Mouse (Mus musculus) WW6 (cell line): Measurements from ENCODE around the gene Apol8.
A peak's percentile ranks its signal among the peaks of the same experiment; 100 is the strongest.

Source experiments
- DNase-seq: peaks from one replicate; pipeline ENCODE4 v3.0.0-alpha.2; 2013; ENCODE audit warnings: low read depth, low spot score

The Apol8 gene

DNA sequence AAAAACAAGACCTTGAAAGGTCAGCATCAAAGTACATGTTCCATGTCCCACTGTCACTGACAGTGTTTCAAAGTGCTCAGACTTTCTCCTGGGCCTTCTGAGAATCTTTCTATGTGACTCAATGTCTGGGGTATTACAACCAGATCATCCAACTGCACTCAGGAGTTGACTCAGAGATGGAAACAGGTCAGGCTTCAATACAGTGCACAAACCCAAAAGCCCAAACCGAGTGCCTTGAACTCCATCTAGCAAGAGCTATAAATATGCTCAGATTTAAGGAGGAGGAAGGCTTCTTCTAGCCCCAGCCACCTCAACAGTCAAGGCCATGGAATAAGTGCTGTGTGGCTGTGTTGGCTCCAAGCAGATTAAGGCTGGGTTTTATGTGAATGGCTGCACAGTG lies 29.0 kb upstream of the Apol8 start:
- DNase-seq: no peak

DNA sequence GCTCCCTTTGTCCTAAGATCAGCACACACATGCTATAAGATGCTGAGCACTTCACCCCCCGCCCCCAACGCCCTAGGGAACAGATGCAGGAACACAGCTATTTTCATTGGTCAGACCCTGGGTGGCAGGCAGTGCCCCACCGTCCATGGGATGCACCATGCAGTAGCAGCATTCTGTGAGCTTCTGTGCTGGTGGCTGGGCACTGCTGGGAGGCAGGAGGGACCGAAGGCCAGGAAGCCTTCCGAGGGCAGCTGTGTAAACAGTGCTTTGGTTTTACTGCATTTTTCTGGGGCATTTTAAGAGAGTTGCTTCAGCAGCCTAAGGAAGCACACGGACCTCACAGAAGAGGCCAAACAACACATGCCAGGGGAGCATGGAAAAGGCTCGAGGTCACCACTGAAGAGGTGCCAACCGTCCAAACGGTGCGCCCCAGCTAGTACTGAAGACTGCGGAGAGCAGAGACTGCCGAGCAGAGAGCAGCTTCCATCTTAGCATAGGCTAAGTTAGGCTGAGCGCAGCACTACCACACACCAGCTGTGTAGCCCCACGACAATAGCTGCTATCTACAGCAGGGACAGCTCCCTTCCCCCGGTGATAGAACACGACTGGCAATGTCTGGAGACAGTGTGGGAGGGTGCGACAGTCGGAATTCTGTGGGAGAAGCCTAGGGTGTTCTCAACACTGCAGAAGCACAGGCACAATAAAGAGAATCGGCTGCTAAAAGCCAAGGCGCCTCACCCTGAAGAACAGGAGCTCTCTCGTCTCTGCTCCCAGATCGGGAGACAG lies 27.4 kb upstream of the Apol8 start:
- DNase-seq: no peak

DNA sequence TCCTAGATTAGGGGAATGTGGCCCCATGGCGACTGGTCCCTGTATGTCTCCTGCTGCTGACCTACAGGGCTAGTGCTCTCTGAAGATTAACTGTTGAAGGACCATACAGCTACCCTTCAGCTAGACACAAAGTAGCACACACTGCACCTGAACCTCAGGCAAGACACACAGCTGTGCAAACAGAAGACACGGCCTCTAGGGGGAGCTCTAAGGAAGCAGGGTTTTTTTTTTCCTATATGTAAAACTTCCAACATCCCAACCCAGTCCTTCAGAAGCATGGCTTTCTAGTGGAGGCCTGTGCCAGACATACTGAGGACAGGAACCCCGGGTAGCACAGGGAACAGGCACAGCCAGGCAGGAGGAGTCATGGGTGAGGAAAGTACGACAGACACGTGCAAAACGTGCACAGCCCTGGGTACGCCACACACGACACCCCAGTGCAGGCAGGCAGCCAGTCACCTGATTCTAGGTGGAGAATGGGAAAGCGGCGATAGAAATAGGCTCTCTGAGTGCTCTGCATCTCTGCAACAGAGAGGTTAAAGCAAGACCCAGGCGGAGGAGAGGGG lies 25.7 kb upstream of the Apol8 start:
- DNase-seq: peak; percentile 18

DNA sequence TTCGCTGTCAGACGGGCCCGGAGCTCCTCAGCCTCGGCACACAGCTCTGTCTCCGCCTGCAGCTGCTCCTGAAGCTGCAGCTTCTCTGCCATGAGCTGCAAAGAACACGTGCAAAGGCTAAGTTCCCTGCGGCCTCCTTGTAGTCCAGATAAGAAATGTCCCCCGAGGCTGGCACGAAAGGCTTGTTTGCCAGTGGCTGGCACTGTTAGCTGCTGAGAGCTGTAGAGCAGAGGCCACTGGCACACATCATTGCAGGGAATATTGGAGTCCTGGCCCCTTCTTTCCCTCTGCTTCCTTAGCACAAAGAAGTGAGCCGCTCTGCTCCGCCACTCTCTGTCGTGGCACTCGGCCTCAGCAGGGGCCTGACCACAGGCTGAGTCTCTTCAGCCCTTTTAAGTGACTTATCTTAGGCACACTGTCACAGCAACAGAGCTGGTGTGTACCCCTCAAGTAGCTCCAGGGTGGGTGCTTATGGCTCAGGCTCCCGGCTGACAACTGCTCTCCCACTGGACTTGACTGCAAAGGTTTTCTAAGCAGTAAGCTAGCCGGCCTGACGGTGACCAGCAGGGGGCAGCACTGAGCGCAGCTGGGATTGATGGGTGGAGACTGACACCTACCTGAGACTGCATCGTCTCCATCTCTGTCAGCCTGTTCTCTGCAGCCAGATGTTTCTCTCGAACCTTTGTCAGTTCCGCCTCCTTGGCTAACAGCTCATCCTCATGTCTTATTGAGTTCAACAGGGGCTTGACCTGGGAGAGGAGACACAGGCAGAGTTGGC lies 18.6 kb upstream of the Apol8 start:
- peak; percentile 61 for DNase-seq

DNA sequence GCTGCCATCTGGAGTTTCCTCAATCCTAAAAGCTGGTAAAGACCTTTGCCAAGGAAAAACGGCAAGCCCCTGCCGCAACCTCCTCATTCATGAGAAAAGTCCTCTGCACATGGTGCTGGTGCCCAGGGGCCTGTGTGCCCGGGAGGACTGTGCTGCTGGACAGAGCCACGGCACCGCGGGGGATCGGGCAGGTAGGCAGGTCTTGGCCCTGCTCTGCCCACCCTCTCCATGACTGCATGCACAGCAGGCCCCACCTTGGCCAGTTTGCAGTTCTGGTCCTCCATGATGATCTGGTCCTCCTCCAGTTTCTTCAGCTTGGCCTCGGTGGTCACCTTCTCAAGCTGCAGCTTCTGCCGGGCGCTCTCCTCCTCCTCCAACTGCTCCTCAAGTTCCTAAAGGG lies 17.5 kb upstream of the Apol8 start:
- DNase-seq: no peak

DNA sequence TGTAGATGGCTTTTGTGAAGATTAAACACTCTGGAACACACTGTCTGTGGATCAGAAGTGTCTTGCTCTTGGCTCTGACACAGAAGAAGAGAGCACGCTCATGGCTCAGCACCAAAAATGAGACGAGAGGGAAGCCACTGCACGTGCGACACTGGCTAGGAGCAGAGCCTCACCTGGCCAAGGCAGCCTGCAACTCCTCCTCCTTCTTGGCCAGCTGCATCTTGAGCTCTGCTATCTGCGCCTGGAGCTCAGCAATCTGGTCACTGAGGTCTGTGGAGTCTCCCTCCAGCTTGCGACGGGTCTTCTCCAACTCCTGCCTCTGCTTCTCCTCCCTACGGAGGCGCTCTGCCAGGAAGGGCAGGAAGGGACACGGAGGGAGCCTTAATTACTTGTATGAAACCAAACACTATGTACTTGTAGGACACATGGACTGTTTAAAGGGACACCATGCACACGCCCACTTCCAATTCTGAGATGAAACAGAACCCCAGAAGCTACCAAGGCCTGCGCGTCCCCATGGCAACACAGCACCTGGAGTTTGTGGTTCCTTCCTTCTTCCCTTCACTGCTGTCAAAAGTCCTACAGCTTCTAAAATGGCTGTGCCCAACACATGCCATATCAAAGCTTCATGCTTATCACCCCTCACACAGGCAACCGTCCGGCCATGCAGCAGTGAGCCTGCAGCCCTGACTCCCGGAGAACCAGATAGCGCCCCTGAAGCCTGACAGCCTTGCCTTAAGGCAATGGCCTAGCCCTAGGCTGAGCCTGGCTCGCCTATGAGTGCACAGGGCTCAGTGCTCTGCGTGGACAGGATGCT lies 16.5 kb upstream of the Apol8 start:
- no peak for DNase-seq

DNA sequence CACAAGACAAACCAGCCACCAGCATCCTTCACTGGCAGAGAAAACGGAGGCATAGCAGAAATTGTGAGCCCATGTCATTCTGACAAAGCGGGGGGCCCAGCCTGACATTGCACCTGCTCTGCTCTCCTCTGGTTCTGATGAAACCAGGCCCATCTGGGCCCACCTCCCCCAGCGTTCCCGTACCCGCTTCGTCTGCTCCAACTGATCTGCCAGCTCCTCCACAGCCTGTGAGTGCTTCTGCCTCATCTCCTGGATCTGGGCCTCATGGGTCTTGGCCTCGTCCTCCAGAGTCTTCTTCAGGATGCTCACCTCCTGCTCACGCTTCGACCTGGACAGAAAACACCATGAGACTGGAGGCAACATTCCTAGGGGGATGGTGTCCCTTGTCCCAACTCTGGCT lies 14.1 kb upstream of the Apol8 start:
- no peak for DNase-seq

DNA sequence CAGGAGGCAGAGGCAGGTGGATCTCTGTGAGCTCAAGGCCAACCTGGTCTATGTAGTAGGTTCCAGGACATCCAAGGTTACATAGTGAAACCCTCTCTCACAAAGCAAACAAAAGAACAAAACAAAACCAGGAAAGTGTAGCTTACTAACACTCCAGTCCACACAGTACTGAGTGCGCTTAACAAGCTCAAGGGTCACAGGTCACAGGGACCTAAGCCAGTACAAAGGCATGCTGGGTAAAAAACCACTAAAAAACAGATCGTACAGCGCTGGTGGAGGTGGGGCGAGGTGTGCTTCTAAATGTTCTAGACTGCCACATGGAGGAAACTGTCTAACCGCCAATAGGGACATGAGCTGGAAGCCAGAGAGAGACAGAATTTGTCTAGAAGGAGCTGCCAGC lies 13.5 kb upstream of the Apol8 start:
- DNase-seq: no peak

DNA sequence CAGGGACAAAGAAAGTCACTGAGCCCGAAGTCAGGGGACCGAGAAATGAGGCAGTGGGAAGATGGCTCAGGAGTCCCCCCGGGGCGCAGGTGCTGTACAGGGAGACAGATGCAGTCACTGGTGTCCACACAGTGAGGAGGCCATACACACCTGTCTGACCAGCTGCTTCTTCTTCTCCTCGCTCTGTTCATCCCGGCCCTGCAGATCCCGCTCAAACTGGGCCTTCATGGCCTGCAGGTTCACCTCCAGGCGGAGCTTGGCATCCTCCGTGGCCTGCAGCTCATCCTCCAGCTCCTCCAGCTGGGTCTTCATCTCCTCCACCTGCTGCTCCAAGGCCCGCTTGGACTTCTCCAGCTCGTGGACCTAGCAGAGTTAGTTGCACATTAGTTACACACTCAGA lies 10.2 kb upstream of the Apol8 start:
- no peak for DNase-seq

DNA sequence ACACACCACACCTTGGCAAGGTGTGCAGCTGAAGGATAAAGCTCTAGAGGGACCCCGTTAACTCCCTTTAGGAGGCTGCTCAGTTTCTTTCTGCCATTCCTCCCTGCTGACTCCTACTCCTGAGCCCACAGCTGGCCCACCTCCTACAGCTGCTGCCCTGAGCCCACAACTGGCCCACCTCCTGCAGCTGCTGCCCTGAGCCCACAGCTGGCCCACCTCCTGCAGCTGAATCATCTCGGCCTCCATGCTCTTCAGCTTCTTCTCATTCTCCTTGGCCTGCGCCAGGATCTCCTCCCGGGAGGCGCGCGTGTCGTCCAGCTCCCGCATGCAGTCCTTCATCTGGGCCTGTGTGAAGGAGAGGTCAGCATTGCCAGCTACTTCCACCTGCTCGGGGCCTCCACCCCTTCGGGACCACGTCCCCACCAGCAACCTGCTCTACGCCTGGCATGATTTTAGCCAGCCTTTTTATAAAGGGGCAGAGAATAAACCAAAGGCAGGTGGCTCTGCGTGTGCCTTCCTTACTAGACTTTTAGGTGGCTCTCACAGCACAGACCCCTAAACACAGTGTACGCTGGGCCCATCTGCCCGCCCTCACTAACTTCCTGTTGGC lies 8.8 kb upstream of the Apol8 start:
- DNase-seq: no peak

DNA sequence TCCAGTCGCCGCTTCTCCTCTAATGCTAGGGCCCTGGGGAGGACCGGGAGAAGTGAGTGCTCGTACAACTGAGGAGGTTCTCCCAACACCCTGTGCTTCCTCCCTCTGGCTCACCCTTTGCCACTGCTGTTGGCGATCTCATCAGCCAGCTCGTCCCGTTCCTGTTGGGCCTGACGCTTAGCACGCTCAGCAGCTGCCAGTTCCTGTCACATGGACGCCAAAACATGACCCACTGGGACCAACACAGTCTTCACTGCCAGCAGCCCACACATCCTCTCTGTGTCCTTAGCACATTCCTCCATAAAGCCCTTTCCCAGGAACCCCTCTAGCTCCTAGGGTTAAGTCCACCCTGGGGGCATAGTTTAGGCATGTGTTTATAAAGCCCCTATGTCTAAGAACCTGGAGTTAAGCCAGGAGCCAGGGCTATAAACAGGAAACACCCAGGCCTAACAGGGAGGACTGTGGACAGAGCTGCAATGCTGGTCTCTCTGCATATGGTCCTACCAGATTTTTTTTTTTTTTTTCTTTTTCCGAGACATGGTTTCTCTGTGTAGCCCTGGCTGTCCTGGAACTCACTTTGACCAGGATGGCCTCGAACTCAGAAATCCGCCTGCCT lies 7.7 kb upstream of the Apol8 start:
- no peak for DNase-seq

DNA sequence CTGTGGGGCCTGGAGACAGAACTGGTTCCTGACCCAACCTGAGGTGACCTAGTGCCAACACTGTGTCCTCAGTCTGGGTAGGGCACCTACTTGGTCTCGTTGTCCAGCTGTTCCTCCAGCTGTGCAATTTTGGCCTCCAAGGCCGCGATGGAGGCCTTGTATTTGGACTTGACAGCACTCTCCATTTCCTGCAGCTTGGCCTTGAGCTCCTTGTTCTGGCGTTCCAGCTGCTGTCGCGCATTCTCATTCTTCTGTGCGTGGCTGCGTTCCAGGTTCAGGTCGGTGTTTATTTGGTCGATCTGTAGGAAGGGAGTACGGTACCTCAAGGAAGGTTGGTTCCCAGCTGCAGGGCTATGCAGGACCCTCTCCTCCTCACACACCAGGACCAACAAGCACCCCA lies 6.9 kb upstream of the Apol8 start:
- no peak for DNase-seq

DNA sequence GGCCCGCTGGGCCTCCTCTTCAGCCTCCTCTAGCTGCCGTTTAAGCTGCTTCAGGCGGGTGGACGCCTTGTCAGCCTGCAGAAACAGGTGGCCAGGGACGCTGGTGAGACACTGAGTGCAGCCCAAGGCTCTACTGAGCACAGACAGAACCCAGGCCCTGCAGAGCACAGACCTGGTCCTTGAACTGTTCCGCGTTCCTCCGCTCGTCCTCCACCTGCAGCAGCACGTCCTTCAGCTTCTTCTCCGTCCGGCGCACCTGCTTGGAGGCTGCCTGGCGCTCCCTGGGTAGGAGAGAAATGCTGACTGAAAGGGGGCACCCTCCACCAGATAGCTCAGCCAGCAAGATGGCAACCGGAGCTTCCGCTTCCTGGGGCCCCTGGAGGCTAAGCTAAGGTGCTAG lies 6.2 kb upstream of the Apol8 start:
- no peak for DNase-seq

DNA sequence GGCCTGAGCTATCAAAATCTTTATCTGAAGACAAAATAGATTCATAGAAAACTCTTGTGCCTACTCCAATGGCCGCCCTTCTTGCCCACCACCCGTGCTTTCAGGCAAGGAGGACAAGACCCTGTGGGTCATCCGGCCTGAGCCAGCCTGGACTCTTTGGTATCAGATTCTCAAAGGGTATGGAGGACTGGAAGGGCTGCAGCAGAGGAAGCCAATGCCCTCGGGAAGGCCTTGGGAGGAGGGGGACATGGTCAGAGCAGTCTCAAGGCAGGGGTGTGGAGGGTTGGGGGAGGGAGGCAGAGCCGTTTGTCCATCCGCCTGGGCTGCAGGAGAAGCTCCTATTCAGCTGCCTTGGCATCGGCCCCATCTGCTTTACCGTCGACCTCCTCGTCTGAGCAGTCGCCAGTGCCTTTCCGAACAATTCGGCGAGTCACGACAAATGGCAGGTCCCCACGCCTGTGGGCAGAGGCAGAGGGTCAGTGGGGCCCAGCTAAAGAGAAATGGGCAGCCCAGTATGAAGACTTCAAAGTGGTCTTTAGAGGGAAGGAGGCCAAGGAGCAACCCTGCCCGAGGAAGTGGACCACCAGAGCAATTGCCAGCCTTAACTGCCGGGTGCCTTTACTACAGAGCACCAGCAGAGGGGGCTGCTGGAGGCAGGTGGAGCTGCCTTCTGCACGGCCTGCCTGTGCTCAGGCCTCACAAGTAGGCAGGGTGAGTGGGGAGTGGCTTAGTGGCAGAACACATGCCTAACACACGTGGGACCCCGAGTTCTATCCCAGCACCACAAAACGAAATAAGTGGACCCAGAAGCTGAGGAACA lies 5.0 kb upstream of the Apol8 start:
- DNase-seq: no peak

DNA sequence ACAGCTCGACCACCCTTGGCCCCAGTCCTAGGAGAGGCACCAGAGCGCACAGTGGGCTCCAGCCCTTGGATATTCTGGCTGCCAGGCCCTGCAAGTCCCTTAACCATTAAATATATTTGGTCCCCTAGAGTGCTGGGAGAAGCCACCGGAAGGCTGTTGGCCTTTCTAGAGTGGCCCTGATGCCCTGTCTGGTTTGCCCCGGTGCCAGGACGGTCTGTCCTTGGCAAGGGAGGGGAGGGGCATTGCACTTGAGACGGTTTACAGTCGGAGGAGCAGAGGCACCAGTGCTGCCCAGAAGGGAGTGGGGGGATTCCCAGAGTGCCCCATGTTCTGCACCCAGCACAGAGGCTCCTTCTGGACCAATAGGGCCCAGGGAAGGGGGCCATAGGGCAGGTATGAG lies 4.3 kb upstream of the Apol8 start:
- no peak for DNase-seq

DNA sequence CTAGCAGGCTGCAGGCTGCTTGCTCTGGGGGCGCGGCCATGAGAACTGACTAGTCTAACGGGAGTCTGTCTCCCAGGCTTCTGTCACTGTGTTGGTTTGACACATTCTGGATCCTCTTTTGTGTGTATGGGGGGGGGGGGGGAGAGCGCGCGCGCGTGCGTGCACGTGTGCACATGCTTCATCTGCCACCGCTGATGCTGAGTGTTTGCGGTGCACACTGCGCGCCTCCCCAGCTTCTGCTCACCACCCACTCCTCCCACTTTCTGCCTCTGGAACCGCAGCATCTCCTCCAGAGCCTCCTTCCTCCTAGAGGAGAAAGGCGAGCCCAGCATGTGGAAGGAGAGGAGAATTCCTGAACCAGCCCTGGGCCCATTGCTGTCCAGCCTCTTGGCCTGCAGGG lies 3.2 kb upstream of the Apol8 start:
- DNase-seq: no peak

DNA sequence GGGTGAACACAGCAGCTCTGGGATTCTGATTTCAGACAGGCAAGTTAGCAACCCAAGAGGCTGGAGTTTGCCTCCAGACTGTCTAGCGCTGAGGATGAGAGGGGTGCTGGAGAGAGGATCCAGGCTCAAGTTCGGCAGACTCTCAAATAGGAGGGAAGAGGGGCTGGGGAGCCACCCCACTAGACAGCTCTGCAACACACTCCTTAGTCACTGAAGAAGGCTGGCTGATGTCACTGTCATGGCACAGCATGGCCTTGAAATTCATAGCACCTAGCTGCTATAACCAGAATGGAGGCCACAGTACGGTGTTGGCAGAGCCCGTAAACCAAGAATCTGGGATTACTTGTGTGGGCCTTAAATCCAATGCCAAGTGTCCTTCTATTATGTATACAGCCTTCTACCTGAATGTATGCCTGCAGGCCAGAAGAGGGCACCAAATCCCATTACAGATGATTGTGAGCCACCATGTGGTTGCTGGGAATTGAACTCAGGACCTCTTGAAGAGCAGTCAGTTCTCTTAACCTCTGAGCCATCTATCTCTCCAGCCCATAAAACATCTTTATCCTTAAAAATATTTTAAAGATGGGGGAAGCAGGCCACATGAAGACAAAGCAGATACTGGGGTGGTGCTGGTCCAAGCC lies 903 bp upstream of the Apol8 start:
- DNase-seq: no peak

DNA sequence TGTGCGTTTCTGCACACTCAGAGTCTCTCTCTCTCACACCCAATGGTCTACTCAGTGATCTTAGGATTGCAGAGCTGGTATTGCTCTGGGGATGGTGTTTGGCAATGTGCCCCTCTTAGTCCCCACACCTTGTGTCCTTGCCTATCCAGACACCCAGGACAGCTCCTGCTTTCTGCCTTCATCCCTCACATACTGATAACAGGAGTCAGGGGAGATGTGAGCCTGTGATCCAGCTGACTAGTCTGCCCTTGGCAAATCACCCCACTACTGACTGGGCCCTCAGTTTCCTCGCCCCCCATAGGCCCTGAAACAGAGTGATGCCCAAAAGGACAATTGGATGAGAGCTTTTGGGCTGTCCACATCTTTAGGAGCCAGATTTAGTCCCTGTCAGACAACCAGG lies 722 bp downstream of the Apol8 start:
- no peak for DNase-seq

DNA sequence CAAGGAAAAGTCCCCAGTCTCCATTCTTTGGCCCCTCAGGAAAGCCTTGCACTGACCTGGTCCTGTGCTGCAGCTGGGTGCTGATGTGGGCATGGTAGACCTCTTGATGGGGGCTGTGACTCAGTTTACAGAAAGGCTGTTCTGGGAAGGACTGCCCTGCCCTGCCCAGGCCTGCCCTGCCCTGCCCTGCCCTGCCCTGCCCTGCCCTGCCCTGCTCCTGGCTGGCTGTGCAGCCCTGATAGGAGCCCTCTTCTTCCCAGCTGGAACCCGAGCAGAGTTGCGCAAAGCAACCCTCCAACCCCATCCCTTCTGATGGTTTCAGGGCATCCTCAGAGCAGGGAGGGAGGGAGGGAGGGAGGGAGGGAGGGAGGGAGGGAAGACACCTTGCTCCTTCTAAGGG lies 1.7 kb downstream of the Apol8 start:
- DNase-seq: no peak

DNA sequence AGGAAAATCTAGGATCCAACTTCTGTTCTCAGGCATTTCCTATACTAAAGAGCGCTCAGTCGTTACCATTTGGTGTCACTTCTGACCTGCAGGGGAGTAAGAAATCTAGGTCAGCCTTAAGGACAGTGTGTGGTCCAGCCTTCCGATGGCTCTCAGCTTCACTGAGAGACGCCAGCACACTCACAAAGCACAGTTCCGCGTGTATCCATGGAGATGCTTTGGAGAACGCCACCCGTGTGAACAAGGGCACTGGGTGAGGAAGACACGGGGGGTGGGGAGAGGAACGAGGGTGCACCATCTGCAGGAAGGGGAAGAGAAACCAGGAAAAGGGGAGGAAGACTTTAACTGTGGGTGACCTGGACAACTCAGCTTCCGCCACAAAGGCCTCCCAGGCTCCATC lies 4.4 kb downstream of the Apol8 start:
- no peak for DNase-seq
